Mouse (Mus musculus) retina, adult 2 months (tissue): ENCODE data around the gene Tpst2.

Source experiments
- DNase-seq: peaks from one replicate; pipeline ENCODE4 v3.0.0-alpha.2; 2012; ENCODE audit warnings: low read depth, low spot score

The Tpst2 gene

GRCm38 (mm10) chr5:112329805-112330564, 53.5 kb downstream of the Tpst2 start:
- no peak for DNase-seq

- DNase-seq, result no peak
Measured at GRCm38 (mm10) chr5:112335473-112335872, 59.0 kb downstream of the Tpst2 start.

GRCm38 (mm10) chr5:112337004-112337403, 60.5 kb downstream of the Tpst2 start:
- no peak for DNase-seq

GRCm38 (mm10) chr5:112339215-112339614, 62.7 kb downstream of the Tpst2 start:
- DNase-seq, result no peak

- DNase-seq, result peak; percentile 76
Measured at GRCm38 (mm10) chr5:112342463-112343204, 66.1 kb downstream of the Tpst2 start, which contains the start of the genes Srrd and Hps4. Gene Srrd, minus strand, starts transcription at chr5:112343040. Gene Hps4, plus strand, starts transcription at chr5:112343083.

GRCm38 (mm10) chr5:112343205-112343595, 66.7 kb downstream of the Tpst2 start:
- DNase-seq, result no peak

- DNase-seq, result no peak
Measured at GRCm38 (mm10) chr5:112344092-112344960, 67.8 kb downstream of the Tpst2 start.

- no peak for DNase-seq
Measured at GRCm38 (mm10) chr5:112346211-112346965, 69.9 kb downstream of the Tpst2 start.

GRCm38 (mm10) chr5:112349169-112349568, 72.7 kb downstream of the Tpst2 start:
- no peak for DNase-seq

GRCm38 (mm10) chr5:112355493-112355892, 79.0 kb downstream of the Tpst2 start:
- no peak for DNase-seq

- no peak for DNase-seq
Measured at GRCm38 (mm10) chr5:112355910-112356309, 79.4 kb downstream of the Tpst2 start, which contains the start of gene Gm6583. Gene Gm6583, minus strand, starts transcription at chr5:112356033.

GRCm38 (mm10) chr5:112356322-112356721, 79.8 kb downstream of the Tpst2 start:
- no peak for DNase-seq

- no peak for DNase-seq
Measured at GRCm38 (mm10) chr5:112359520-112359919, 83.0 kb downstream of the Tpst2 start.

- DNase-seq, result no peak
Measured at GRCm38 (mm10) chr5:112360077-112360476, 83.6 kb downstream of the Tpst2 start.

- no peak for DNase-seq
Measured at GRCm38 (mm10) chr5:112364184-112364797, 87.8 kb downstream of the Tpst2 start.
